Mouse (Mus musculus) kidney, adult 2 months (tissue): ENCODE data around the gene Cobll1.

ENCODE experiments used
- CTCF ChIP-seq: fragments of 200-500 bp; conservative IDR thresholded peaks from 2 replicates; pipeline ENCODE4 v1.5.1; 2011; ENCODE audit warnings: low read depth, mild to moderate bottlenecking, control low read depth, low read length, moderate library complexity, mixed read lengths; ENCODE audit not compliant: insufficient read depth, insufficient read length
- POLR2A ChIP-seq: fragments of 200-500 bp; IDR thresholded peaks from one replicate; pipeline ENCODE4 v1.6.1; 2011; ENCODE audit warnings: low read depth, low read length, control low read depth

DNA sequence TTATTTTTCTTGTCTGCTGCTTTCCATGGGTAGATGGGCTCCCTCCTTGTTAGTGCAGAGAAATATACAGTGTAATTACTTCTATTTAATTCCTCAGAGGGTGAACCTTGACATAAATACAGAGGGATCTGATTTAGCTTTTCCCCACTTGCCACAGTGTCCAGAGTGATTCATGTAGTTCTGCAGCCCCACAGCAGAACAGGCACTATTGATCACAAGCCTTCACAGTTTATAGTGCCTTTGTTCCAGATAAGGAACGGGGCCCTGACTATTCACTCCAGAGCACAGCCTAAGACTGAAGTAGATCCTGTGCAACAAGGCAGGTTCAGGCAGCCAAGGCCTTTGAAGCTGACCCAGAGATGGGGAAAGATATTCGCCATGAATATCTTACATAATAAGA lies 10.4 kb upstream of the Cobll1 start:
- no peak for TF ChIP-seq CTCF
- TF ChIP-seq POLR2A: no peak
